ENCODE assay signal across 8 mouse cellular contexts in the genomic region with DNA sequence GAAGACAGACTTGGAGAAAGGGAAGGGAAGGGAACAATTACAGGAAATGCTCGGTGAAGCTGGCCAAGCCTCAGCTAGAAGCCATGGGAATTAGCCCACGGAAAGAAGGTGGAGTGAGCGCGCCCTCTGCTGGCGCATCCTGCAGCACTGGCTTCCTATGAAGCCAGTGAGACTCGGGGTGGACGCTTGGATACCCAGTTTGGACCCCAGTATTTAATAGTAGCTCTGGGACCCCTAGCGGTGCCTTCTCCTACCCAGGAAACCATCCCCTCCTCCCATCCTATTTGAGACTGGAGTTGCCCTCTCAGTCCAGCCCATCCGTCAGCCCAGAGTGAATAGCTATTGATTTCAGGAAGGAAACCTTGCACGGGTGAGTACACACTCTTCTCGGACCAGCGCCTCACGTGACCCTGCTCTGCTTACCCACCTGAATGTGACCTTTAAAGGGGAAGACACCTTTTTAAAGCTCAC. TPM values are rescaled to one million over a fixed set of nuclear protein-coding genes. Genes with fewer than 3 reads are reported as not detected.
A peak's percentile ranks its signal among the peaks of the same experiment; 100 is the strongest.
DNase-seq lines count a peak whose midpoint lies in the region.

Gene Tmem211, plus strand, starts transcription at position 278 of the 471 bp plus-strand sequence.

- H3K27ac ChIP-seq in macrophage = peak within 1 kb of the TSS; percentile 94

- under 1% methylated on average over 13 of the region's 13 CpGs for whole genome bisulfite sequencing in macrophage (ENCODE audit: missing documents)

- no peaks in the 10 kb centered on the region for H3K36me3 ChIP-seq in macrophage (ENCODE audit: inconsistent target)

- no peaks in the 10 kb centered on the region for H3K79me2 ChIP-seq in macrophage (ENCODE audit: inconsistent target)

- peak; percentile 89 for DNase-seq in adrenal gland, postnatal 10 days
- peak; percentile 95 for DNase-seq in embryo, embryonic 10 days (ENCODE audit: low spot score)
- peak; percentile 72 for DNase-seq in gastrocnemius, postnatal 25 days
- DNase-seq in induced T-regulatory cell, adult 2 months (ENCODE audit: low read depth) = peak; percentile 51
- DNase-seq in left cerebral cortex, adult 8-10 months (ENCODE audit: low spot score in 2 of 2) = peak; percentile 55 to 73
- peak; percentile 80 for DNase-seq in retina, postnatal 7 days (ENCODE audit: low read depth, low spot score)
- DNase-seq in T-cell, adult 2 months (ENCODE audit: low spot score) = no peak

- H3K4me3 ChIP-seq in macrophage (ENCODE audit: inconsistent target) = no peak within 1 kb of the TSS

RNA-seq across cellular contexts. Expression of gene Tmem211, which starts in this region (rescaled TPM):
- not detected for total RNA-seq in adrenal gland, postnatal 10 days (2021)
- total RNA-seq in gastrocnemius, postnatal 25 days (2021) = not detected
- not detected for total RNA-seq in left cerebral cortex, adult 8-10 months (2022)
- total RNA-seq in macrophage (2018; cell fraction: chromatin; rRNA removed) = not detected
- total RNA-seq in macrophage (2018; cell fraction: cytosol; rRNA removed) = not detected
- not detected for total RNA-seq in macrophage (2018; cell fraction: nucleus; rRNA removed)
- polyA plus RNA-seq in macrophage (2018) = not detected in 3 replicates

Comparison
In these comparisons a context has a peak if more than half of its experiments do, and no peak if none do; other contexts are left out.
1. Peak in DNase-seq in adrenal gland, postnatal 10 days; RNA of the gene not detected or under 1 TPM.
2. Peak in DNase-seq in gastrocnemius, postnatal 25 days; RNA of the gene not detected or under 1 TPM.
3. Peak in DNase-seq in left cerebral cortex, adult 8-10 months; RNA of the gene not detected or under 1 TPM.